Mouse (Mus musculus): ENCODE measurements around the gene Arnt2. TPM values are rescaled to one million over a fixed set of nuclear protein-coding genes. Genes with fewer than 3 reads are reported as not detected.

The Arnt2 gene
- polyA plus RNA-seq, 1 experiment from 2014 or later: 0.39 TPM

DNA sequence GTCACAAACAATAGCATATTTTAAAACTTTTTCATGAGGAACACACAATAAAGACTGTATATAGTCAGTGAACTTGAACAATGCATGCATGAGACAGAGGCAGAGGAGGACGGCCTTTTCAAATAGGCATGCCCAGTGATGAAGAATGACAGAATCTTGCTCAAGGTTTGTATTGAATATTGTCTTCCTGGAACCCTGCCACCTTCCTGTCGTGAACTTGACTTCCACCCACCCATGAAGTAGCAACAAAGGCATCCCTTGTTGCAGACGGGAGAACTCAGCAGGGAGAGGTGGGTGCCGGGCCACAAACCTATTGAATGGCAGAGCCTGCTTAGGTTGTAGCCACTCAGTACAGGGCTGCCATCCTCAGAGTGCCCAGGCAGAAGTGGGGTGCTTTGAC is 43.7 kb downstream of the Arnt2 start:
- H3K4me1 ChIP-seq (replicated peaks): no peaks in the 10 kb centered on the region
- ATAC-seq (ENCODE audit: low read depth) (no peak), DNase-seq (no peak)
- H3K4me3 ChIP-seq (replicated peaks): no peak overlapping the region
- H3K27me3 ChIP-seq: no peaks in the 10 kb centered on the region
- no peak overlapping the region for H3K4me2 ChIP-seq
- no peaks in the 10 kb centered on the region for H3K36me3 ChIP-seq
- 56% methylated on average over 4 of the region's 4 CpGs for WGBS (ENCODE audit: insufficient replicate concordance)
- no peaks in the 10 kb centered on the region for H3K9me3 ChIP-seq (replicated peaks)
- H3K27ac ChIP-seq: no peak overlapping the region
- H3K9ac ChIP-seq: no peak overlapping the region

DNA sequence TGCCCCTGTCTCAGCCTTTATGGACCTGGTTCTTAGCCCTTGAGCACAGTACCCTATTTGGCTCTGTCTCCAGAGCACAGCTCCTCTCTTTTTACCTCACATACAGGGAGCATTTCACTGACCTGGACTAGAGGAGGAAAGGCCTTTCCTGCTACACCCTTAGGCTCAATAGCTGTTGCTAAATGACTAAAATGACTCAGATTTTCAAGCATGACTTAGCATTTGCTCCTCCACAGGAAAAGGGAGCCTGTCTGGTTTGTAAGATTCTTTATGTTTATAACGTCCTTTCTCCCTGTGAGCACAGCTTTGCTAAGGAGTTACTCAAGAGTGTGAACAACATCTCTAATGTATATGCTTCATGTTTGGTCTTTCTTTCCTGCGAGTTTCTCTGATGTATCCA is 47.3 kb downstream of the Arnt2 start:
- no peaks in the 10 kb centered on the region for H3K9me3 ChIP-seq (replicated peaks)
- no peak for DNase-seq
- 22% methylated on average over 2 of the region's 2 CpGs for WGBS (ENCODE audit: insufficient replicate concordance)
- no peaks in the 10 kb centered on the region for H3K27me3 ChIP-seq
- H3K27ac ChIP-seq: no peak overlapping the region
- no peak overlapping the region for H3K4me2 ChIP-seq
- no peak overlapping the region for H3K4me3 ChIP-seq (replicated peaks)
- H3K36me3 ChIP-seq: no peaks in the 10 kb centered on the region
- no peak for ATAC-seq (ENCODE audit: low read depth)
- H3K9ac ChIP-seq: no peak overlapping the region
- H3K4me1 ChIP-seq (replicated peaks): no peaks in the 10 kb centered on the region

DNA sequence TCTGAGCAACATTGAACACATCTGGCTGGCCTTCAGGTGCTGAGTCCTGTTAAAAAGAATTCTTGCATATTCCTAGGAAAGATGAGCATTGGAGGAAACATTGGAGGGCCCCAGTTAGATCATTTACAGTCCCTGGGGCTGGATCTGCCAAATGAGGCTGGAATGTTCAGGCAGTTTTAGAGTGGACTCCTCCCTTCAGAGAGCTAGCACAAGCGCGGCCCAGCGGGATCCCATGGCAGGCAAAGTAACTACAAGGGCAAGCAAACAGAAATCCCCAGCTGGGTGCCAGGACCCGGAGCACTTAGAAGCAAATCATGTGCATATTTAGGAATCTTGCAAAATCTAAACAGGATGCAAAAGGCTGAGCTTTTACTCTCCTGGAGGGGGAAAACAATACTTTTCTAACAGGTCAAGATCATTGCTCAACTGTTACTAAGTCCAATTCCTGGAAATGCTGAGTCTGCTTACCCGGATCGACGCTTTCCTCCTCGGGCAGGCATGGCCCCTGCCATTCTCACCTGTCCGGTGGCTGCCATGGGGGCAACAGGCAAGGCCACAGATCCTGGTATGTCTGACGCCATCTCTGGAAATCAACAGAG is 48.8 kb downstream of the Arnt2 start:
- no peak overlapping the region for H3K4me3 ChIP-seq (replicated peaks)
- H3K4me1 ChIP-seq (replicated peaks): no peaks in the 10 kb centered on the region
- ATAC-seq (ENCODE audit: low read depth) (no peak), DNase-seq (no peak)
- WGBS (ENCODE audit: insufficient replicate concordance): 65% methylated on average over 10 of the region's 10 CpGs
- H3K27ac ChIP-seq: no peak overlapping the region
- H3K9me3 ChIP-seq (replicated peaks): no peaks in the 10 kb centered on the region
- no peak overlapping the region for H3K9ac ChIP-seq
- no peak overlapping the region for H3K4me2 ChIP-seq
- H3K36me3 ChIP-seq: no peaks in the 10 kb centered on the region
- no peaks in the 10 kb centered on the region for H3K27me3 ChIP-seq

DNA sequence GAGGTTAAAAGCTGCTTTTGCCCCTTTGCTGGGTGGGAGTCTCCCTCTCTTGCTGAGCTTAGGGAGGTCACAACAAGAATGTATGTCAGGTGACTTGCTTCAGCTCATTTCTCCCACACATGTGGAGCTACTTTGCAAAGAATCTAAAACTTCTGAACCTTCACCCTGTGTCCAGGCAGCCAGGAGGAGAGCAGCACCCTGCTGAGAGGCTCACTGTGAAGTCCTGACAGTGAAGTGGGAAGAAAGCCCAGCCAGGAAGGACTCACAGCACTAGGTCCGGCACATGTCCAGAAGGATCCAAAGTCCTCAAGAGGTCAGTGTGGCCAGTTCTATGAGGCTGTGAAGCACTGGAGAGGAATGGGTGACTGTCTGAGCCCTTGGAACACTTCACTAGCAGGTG is 51.5 kb downstream of the Arnt2 start:
- DNase-seq (no peak), ATAC-seq (ENCODE audit: low read depth) (no peak)
- H3K4me3 ChIP-seq (replicated peaks): no peak overlapping the region
- H3K27ac ChIP-seq: no peak overlapping the region
- H3K36me3 ChIP-seq: no peaks in the 10 kb centered on the region
- H3K9me3 ChIP-seq (replicated peaks): no peaks in the 10 kb centered on the region
- no peaks in the 10 kb centered on the region for H3K4me1 ChIP-seq (replicated peaks)
- no peak overlapping the region for H3K9ac ChIP-seq
- H3K4me2 ChIP-seq: no peak overlapping the region
- 47% methylated on average over 1 of the region's 1 CpGs for WGBS (ENCODE audit: insufficient replicate concordance)
- H3K27me3 ChIP-seq: no peaks in the 10 kb centered on the region

DNA sequence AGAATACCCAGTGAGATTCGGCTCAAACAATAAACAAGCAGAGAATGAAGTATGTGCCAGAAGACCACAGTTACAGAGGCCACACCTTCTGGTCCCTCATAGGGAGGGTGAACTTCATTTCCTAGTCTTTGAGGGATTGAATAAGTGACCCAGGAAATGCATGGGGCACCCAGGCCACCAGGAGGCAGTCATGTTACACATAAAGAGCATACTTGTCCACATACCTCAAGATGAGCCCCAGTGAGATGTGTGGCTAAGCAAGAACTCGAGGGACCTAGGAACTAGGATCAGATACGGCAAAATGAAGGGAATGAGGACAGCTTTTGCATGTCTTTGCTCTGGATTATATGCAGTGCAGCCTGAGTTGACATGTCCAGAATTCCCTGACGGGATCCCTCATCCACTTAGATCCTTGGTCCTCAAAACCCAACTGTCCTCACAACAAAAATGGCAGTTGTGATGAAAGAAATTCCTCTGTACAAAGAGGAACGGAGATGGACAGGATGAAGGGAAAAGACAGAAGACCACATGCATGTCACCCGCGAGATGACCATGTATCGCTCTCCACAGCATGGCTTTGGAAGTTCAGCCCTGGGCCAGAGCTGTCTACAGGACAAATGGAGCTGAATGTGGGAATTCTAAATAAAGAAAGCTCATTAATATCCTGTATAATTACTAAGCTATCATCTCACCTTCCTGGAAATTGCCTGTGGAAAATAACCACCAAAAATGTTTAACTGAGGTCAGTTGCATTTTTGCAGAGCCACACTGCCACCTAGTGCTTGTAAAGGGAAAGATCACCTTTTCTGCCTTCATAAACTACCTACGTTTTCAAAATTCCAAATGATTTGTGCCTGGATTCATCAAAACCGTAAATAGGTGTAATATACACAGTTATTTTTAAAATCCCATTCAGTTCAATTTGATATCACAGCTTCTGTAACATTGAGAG is 54.1 kb downstream of the Arnt2 start:
- 52% methylated on average over 10 of the region's 10 CpGs for WGBS (ENCODE audit: insufficient replicate concordance)
- ATAC-seq (ENCODE audit: low read depth): no peak

DNA sequence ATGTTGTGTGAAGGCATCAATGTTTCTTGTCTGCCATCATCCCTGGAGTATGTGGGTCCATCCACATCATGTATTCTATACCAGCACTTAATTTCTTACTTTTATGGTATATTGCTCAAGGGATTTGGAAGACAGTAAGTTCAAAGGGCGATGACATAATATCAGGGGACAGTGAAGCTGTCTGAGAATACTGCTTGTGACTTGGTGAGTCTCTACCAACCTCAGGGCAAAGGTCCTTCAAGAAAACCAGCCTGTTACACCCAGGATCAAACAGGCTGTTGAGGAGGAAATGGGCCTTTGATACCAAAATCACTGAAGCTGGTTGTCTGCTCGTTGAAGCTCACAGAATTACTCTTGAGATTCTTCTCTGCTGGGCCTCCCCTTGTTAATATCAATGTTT is 55.1 kb downstream of the Arnt2 start:
- 66% methylated on average over 2 of the region's 2 CpGs for WGBS (ENCODE audit: insufficient replicate concordance)
- Histone ChIP-seq H3K9ac (no peak overlapping the region), H3K36me3 (no peaks in the 10 kb centered on the region), H3K4me3 (replicated peaks) (no peak overlapping the region), H3K4me2 (no peak overlapping the region), H3K27me3 (no peaks in the 10 kb centered on the region), H3K9me3 (replicated peaks) (no peaks in the 10 kb centered on the region), H3K4me1 (replicated peaks) (no peaks in the 10 kb centered on the region), H3K27ac (no peak overlapping the region)
- no peak for ATAC-seq (ENCODE audit: low read depth)
- DNase-seq: no peak

More for the DNA sequence above, 54.1 kb downstream of the Arnt2 start:
- Histone ChIP-seq H3K9ac (no peak overlapping the region), H3K27me3 (no peaks in the 10 kb centered on the region), H3K36me3 (no peaks in the 10 kb centered on the region), H3K27ac (no peak overlapping the region), H3K4me3 (replicated peaks) (no peak overlapping the region), H3K4me2 (no peak overlapping the region), H3K9me3 (replicated peaks) (no peaks in the 10 kb centered on the region), H3K4me1 (replicated peaks) (no peaks in the 10 kb centered on the region)
- peak; percentile 1 for DNase-seq

DNA sequence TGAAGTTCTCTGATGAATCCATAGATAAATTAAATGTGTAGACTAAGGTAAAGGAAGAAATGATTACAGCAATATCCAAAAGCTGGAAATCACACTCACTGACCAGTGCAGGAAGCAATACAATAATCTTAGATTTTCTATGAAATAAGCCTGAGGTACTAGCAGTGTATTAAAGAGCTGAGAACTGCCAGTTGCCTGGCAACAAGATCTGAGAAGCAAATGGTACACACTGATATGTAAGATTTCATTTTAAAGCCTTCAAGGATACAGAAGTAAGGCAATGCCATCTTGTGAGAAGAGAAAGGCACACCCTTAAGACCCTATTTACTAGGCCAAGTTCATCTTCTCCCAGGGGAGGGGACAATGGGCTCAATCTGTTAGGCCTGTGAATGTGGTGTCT is 59.4 kb downstream of the Arnt2 start:
- Histone ChIP-seq H3K27ac (no peak overlapping the region), H3K4me3 (replicated peaks) (no peak overlapping the region), H3K4me2 (no peak overlapping the region), H3K9ac (no peak overlapping the region), H3K4me1 (replicated peaks) (no peaks in the 10 kb centered on the region), H3K36me3 (no peaks in the 10 kb centered on the region), H3K27me3 (no peaks in the 10 kb centered on the region), H3K9me3 (replicated peaks) (no peaks in the 10 kb centered on the region)
- DNase-seq (no peak), ATAC-seq (ENCODE audit: low read depth) (no peak)

DNA sequence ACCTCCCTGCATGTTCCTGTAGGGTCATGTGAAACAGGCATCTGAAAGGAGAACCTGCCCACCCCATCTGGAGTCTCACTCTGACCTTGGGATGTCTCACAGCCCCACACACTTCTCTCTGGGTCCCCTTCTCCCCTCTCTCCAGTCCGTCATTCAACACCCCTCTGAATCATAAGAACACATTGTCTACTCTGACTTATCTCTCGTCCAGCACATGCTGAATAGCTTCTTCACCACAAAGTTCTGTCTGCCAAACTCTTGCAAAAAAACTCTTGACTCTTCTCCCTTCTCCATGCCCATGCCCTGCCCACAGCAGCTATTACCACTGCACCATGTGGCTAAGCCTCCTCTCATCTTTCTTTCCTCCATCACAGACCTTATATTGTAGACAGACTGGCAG is 60.0 kb downstream of the Arnt2 start:
- no peak for DNase-seq
- no peak overlapping the region for H3K4me3 ChIP-seq (replicated peaks)
- no peak overlapping the region for H3K4me2 ChIP-seq
- H3K27ac ChIP-seq: no peak overlapping the region
- H3K9me3 ChIP-seq (replicated peaks): no peaks in the 10 kb centered on the region
- H3K36me3 ChIP-seq: no peaks in the 10 kb centered on the region
- WGBS (ENCODE audit: insufficient replicate concordance): 20% methylated on average over 2 of the region's 2 CpGs
- ATAC-seq (ENCODE audit: low read depth): no peak
- H3K9ac ChIP-seq: no peak overlapping the region
- no peaks in the 10 kb centered on the region for H3K27me3 ChIP-seq
- H3K4me1 ChIP-seq (replicated peaks): no peaks in the 10 kb centered on the region

DNA sequence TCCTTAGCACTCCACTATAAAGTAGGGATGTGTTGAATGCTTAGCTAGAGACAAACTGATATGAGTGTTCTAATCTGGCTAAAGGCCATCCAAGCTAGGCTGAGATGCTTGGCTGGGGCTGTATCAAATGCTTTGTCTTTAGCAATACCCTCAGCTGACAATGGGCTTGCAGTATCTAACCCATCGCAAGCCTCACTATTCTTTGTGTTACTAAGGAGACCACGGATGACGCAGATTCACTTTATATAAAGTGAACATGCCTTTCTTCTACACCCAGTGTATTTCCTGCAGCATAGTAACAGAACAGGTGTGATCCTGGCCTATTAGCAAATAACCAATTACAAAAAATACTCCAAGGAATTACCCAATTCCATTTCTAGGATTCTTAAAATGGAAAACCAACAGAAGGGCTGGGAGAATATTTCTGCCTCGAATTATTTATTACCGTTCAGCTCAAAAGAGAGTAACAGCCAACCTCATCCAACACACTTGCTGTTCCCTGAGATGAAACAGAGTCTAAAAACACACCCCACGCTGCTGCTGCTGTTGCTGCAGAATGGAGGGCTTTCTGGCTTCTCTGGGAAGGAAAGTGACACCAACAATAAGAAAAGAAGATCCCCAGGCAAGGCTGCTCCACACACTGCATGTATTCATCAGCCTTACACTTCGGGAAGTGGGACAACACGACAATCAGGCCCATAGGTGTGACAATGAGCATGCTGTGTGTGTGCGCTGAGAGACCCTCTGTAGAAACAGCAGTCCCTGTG is 61.6 kb downstream of the Arnt2 start:
- 66% methylated on average over 9 of the region's 9 CpGs for WGBS (ENCODE audit: insufficient replicate concordance)
- no peak for DNase-seq
- no peak overlapping the region for H3K27ac ChIP-seq
- H3K36me3 ChIP-seq: no peaks in the 10 kb centered on the region
- H3K4me1 ChIP-seq (replicated peaks): no peaks in the 10 kb centered on the region
- no peak overlapping the region for H3K9ac ChIP-seq
- H3K27me3 ChIP-seq: no peaks in the 10 kb centered on the region
- H3K4me3 ChIP-seq (replicated peaks): no peak overlapping the region
- ATAC-seq (ENCODE audit: low read depth): no peak
- no peaks in the 10 kb centered on the region for H3K9me3 ChIP-seq (replicated peaks)
- H3K4me2 ChIP-seq: no peak overlapping the region

DNA sequence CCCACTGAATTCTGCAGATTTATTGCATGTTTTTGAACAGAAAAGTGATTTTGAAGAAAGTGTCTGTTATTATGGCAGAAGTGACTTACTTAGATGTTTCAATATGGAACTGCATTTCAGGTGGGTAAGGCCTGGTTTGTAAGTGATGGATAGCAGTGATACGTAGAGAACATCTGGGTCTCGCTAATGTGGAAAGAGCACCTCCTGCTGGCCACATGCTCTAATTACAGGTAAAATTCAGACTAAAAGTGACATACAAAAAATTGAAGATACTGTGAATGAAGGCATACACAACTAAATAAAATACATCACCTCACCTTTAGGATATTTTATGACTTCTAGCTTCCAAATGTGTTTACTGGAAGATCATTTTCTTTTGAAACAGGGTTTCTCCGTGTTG is 66.8 kb downstream of the Arnt2 start:
- no peak overlapping the region for H3K4me2 ChIP-seq
- WGBS (ENCODE audit: insufficient replicate concordance): 75% methylated on average over 3 of the region's 3 CpGs
- H3K36me3 ChIP-seq: no peaks in the 10 kb centered on the region
- H3K27me3 ChIP-seq: no peaks in the 10 kb centered on the region
- no peaks in the 10 kb centered on the region for H3K4me1 ChIP-seq (replicated peaks)
- no peak for DNase-seq
- no peak overlapping the region for H3K27ac ChIP-seq
- no peak overlapping the region for H3K9ac ChIP-seq
- H3K4me3 ChIP-seq (replicated peaks): no peak overlapping the region
- H3K9me3 ChIP-seq (replicated peaks): no peaks in the 10 kb centered on the region
- ATAC-seq (ENCODE audit: low read depth): no peak

DNA sequence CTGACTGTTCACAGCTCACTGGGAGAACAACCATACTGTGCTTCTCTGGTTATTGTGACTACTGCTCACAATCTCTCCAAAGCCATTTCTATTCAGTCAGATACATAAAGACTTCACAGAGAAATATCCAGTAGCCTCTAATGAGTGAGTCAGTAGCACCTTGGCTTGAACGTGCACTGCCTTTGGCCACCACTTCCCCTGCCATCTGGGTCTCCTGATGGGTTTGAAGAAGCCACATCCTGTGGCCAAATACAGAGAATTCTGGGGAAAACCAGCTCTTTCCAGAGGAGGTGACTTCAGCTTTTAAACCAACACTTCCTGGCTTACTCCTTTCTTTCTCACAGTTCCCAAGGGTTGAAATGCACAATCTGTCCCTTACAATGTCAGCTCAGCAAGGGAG is 69.0 kb downstream of the Arnt2 start:
- 18% methylated on average over 1 of the region's 1 CpGs for WGBS (ENCODE audit: insufficient replicate concordance)
- DNase-seq (no peak), ATAC-seq (ENCODE audit: low read depth) (no peak)
- H3K36me3 ChIP-seq: no peaks in the 10 kb centered on the region
- no peak overlapping the region for H3K4me3 ChIP-seq (replicated peaks)
- no peak overlapping the region for H3K9ac ChIP-seq
- H3K27me3 ChIP-seq: no peaks in the 10 kb centered on the region
- no peaks in the 10 kb centered on the region for H3K4me1 ChIP-seq (replicated peaks)
- no peak overlapping the region for H3K4me2 ChIP-seq
- H3K9me3 ChIP-seq (replicated peaks): no peaks in the 10 kb centered on the region
- no peak overlapping the region for H3K27ac ChIP-seq

Data from liver, embryonic 13.5 days (tissue).